Mouse (Mus musculus): ENCODE measurements around the gene Galnt9. TPM values are rescaled to one million over a fixed set of nuclear protein-coding genes. Genes with fewer than 3 reads are reported as not detected.

The Galnt9 gene
- total RNA-seq, 1 experiment from 2014 or later = not detected

GRCm38 (mm10) chr5:110589833-110590232 lies 45.7 kb downstream of the Galnt9 start:
- DNase-seq = no peak

DNA sequence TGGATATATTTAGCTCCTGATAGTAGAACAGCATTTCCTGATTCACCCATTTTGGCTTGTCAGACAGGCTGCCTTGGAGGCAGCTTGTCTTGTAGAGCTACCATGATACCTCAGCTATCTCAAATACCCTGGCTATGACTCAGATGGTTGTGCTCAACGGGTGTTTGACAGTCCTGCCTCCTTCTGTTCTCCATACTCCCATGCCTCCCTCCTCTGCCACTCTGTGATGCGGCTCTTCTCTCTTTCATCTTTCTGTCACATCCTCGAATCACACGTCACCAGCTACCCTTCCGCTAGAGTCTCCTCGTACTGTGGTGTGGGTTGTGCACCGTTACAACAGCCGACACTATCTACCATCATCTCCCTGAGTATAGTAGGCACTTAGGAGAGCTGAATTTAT lies 50.3 kb downstream of the Galnt9 start:
- DNase-seq = no peak

DNA sequence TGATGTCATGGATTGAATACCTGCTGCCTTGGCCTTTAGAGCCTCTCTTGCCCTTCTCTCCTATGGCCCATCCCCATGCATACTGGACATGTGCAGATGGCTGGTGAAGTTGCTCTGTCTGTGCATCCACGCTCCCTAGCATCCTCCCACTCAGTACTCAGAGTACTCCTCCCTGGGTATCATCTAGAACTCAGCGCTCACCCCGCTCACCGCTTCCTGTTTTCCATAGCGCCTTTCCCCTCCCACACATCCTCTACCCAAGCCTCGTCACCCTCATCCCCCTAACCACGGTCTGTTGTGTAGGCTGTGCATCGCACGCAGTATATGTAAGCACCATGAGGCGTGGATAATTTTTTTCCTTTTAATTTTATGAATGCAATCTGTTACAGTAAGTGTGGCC lies 51.2 kb downstream of the Galnt9 start:
- no peak for DNase-seq

DNA sequence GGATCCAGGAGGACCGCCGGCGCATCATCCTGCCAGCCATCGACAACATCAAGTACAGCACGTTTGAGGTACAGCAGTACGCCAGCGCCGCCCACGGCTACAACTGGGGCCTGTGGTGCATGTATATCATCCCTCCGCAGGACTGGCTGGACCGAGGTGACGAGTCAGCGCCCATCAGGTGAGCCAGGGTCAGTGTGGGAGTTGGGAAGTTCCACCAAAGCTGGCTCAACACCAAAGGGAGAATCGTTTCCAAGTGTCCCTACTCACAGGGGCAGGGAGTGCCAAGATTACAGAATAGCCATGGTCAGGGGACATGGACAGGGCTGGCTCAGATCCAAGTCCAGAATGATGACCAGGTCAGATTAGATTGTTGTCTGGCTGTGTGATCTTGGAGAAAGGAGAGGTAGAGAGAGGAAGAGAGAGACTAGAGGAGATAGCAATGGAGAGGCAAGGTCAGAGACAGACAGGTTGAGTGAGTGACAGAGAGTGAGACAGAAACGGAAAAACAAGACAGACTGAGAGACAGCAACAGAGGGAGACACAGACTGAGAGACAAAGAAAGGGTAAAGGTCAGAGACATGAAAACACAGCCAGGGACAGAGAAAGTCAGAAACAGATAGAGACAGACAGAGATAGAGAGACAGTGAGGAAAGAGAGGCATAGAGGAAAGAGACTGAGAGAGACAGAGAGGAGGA lies 52.1 kb downstream of the Galnt9 start:
- no peak for DNase-seq

DNA sequence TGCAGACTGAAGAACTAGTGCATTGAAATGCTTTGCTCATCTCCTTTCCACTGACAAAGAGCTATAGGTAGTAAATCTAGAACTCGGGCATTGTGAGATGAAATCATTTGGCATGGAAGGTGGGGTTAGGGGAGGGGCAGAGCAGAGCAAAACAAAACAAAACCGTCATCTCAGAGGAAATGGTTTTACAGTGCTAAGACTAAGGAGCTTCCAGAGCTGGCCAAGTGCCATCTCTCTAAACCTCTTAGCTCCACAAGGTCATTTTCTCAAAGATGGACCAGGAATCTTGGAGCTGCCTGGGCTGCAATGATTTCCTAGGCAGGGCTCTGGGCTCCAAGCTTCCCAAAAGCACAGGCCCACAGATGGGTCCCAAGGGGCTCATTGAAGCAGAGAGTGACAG lies 53.3 kb downstream of the Galnt9 start:
- no peak for DNase-seq

GRCm38 (mm10) chr5:110598298-110599095 lies 54.3 kb downstream of the Galnt9 start:
- DNase-seq = peak; percentile 29

GRCm38 (mm10) chr5:110603016-110603685 lies 59.0 kb downstream of the Galnt9 start:
- peak; percentile 48 for DNase-seq

GRCm38 (mm10) chr5:110604311-110604710 lies 60.2 kb downstream of the Galnt9 start:
- no peak for DNase-seq

- peak; percentile 28 for DNase-seq
Measured at GRCm38 (mm10) chr5:110605531-110606221, 61.5 kb downstream of the Galnt9 start.

- DNase-seq = peak; percentile 18
Measured at GRCm38 (mm10) chr5:110607767-110608166, 63.6 kb downstream of the Galnt9 start.

- DNase-seq = no peak
Measured at GRCm38 (mm10) chr5:110608336-110608735, 64.2 kb downstream of the Galnt9 start.

DNA sequence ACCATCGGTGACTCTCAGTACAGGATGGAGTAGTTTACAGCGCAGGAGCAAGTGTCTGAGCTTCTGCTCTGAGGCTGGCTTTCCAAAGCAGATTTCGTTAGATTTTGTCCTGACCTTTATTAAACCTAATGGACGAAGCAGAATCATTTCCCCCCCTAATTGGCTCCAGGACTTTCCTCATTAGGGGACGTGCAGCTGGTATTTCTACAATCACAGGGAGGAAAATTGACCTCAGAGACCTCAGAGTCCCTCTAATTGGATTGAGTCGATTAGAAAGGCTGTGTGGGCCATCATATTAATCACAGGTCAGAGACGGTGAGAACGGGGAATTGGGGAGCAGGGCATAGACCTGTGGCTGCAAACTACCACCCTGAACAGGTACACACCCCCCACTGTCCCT lies 64.8 kb downstream of the Galnt9 start:
- no peak for DNase-seq

DNA sequence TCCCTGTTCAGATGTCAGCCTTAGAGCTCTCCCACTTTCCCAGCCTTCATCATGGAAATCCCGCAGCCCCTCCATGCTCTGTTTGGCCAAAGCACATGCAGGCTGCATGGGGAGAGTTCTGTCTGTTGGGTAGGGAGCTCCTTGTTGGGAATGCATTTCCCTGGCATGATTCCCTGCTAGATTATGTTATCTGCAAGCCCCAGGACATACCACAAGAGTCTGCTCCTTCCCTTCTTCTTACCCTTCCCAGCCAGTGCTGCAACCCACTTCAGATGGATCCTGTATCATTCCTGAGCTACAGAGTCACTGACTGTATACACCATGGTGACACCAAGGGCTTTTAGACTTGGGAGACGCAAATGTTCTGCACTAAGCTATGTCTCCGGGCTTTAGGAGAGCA lies 65.3 kb downstream of the Galnt9 start:
- DNase-seq = no peak

DNA sequence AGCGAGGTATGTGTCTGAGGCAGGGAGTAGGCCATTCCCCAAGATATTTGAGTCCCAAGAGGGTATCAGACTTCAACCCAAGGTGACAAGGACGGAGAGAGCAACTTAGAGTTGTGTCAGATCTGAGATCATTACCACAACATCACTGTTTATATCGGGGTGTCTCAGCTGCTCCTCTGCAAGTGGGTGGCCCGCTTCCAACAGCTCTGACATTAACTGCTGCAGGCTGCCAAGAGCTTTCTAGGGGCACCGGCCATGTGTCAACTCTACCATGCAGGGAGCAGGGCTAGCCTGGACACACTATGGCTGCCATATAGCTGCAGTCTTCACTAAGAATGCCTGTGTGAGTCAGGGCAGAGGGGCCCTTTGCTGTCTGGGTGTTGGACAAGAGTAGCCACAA lies 65.7 kb downstream of the Galnt9 start:
- no peak for DNase-seq

GRCm38 (mm10) chr5:110610484-110610883 lies 66.3 kb downstream of the Galnt9 start:
- no peak for DNase-seq

- no peak for DNase-seq
Measured at GRCm38 (mm10) chr5:110611435-110612158, 67.4 kb downstream of the Galnt9 start.

- DNase-seq = no peak
Measured at GRCm38 (mm10) chr5:110619226-110619625, 75.1 kb downstream of the Galnt9 start.

GRCm38 (mm10) chr5:110624319-110624718 lies 80.2 kb downstream of the Galnt9 start:
- no peak for DNase-seq

- no peak for DNase-seq
Measured at GRCm38 (mm10) chr5:110627351-110627750, 83.2 kb downstream of the Galnt9 start.

DNA sequence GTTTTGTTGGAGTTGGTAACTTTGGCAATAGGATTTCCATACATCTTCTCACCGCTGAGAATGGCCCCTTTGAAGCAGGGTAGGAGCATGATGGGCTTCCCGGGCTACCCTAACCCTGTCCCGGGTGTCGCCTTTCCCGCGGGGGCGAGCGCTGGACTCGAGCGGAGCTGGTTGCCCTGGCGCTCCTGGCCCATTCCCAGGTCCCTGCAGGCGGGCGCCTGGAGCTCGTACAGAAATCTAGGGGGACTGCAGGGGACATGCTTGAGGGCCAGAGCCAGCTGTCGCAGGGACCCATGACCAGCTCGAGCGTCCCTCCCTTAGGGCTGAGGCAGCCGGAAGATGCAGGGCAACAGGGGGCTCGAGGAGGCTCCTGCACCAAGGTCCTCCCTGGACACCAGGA lies 84.0 kb downstream of the Galnt9 start:
- no peak for DNase-seq

- peak; percentile 86 for DNase-seq
Measured at GRCm38 (mm10) chr5:110629525-110630120, 85.5 kb downstream of the Galnt9 start.

Measured in adrenal gland, postnatal 14 days (tissue).